Mouse (Mus musculus): ENCODE measurements at regions not wholly inside any gene's neighbourhood (a gene's known extent, or its start where the extent isn't known, plus 50 kb on each side); places are given as distances from the start of the nearest gene placed in this dataset.

DNA sequence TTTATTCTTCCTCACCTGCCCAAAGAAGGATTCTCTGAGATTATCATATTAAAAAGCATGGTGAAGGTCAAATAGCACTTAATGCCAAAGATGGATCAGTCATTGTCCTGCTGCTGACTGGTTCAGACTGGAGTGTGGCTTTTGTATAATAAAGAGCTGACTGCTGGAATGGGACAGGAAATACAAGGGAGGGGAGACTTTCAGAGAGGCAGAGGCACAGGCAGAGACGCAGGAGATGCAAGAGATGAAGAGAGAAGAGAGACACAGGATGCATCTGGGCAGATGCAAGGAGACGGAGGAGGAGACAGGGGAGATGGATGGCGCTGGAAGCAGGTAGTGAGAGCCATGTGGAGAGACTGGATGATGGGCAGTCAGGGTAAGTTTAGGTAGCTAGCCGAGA, 65.4 kb upstream of the Glrp1 start:
- DNase-seq: no peak

DNA sequence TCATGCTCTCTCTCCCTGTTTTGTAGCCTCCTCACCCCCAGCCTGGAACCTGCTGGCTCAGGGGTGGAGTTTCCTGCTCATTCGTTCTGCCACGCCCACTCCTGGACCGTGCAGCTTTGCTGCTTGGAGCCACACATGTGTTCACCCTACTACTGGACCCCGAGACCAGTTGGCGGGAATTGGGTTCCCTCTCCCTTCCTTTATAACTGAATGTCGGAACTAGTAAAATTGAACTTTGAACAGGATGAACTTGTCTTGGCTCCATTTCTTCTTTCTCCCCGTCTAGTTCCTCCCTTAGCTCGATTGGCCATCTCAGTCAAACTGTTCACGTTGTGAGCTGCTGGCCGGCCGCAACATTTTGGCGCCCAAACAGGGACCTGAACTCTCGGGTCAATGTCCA, 62.3 kb upstream of the Glrp1 start:
- no peak for DNase-seq

DNA sequence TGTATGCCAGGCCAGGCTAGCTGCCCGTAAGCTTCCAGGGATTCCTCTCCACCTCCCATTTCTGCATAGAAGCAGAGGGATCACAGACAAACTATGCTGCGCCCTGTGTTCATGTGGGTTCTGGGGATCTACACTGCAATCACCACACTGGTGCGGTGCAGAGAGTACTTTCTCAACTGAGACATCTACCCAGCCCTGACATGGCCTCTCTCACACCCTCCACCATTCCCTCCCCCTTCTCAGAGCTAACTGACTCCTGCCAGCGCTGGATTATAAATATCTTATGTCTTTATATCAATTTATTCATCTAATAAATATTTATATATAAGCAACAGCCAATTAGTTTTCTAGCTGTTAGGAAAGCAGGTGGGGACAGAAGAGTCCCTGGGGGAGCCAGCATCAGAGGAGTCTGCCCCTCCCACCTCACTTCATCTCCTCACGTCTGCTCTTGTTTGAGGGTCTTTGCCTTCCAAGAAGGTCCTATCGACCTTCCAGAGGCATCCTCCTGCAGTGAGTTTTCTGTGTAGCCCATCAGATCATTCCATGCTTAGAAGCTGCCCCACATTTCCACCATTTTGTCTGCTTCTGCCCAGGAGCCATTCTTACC, 58.7 kb upstream of the Glrp1 start:
- no peak for DNase-seq

DNA sequence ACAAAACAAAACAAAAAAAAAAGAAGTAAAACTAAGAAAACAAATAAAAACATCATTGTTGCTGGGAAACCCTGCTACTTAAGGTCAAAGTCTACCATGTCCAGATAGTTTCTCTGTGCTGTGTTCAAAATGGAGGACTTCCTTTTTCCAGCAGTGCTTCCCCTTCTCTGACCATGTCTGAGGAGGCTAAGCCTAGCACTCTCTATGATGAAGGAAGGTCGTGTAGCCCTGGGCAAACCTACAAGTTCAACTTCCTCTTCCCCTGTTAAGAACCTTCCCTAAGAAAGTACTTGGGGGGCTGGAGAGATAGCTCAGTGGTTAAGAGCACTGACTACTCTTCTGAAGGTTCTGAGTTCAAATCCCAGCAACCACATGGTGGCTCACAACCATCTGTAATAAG, 57.3 kb upstream of the Glrp1 start:
- DNase-seq: no peak

DNA sequence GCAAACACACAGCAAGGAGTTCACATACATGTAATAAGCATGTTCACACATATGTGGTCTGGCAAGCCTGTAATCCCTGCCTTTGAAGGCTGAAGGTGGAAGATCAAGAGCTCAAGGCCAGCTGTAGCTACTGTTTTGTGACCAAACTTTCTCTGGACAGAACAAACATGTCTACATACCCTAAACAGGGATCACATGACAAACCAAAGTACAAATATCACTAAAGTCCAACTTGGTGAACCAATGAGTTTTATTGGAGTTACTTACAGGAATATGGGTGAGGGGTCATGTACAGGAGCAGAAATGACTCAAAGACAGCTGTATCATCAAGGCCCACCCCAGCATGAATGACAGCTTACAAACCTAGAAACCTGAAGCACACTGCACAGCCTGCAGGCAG, 56.6 kb upstream of the Glrp1 start:
- DNase-seq: no peak

DNA sequence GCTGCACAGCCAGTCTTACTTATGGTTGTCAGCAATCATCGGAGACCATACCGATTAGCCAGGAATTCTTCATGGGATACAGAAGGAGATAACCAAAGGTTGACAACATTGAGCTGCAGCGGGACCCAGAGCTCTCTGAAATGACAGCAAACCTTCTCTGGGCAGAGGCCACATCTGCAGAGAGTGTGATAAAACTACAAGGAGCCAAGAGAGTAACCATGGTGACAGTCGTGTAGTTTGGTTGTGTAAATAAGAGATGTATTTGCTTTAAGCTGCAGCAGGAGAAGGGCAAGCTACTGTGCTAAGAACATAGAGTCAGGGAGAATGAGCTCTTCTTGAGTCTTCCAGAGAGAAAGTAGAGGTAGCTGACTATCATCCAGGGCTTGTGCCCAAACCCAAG, 55.0 kb upstream of the Glrp1 start:
- no peak for DNase-seq

DNA sequence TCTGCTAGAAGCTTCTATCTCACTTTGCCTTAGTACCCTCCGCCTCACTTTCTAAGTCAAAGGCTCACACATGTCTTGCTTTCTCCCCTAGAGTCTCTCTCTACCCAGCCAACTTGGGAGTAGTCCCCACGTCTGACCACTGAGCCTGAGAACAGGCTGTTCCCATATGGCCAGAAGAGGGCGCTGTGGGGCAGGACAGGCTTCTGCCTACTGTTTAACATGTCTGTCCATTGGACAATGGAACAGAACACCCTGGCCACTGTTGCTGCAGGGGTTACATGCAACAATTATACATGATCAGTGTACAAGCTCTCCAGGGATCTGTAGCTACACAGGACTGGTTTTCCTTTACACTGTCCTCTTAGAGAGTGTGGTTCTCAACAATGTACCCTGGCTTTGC, 52.5 kb upstream of the Glrp1 start:
- peak; percentile 95 for DNase-seq

GRCm38 (mm10) chr1:88560771-88561170, 50.9 kb upstream of the Glrp1 start:
- DNase-seq: peak; percentile 11
